Mouse (Mus musculus): ENCODE data around the gene Actr3. TPM values are rescaled to one million over a fixed set of nuclear protein-coding genes. Genes with fewer than 3 reads are reported as not detected.

The Actr3 gene
- 100 to 1,000 TPM; 296 to 311 TPM for total RNA-seq (2021)
- long read RNA-seq, experiment 1, transcript Actr3-202 (12 exons, 2,565 nt), result major isoform, 243 of 276 reads
- long read RNA-seq, experiment 1, transcript Actr3-201 (13 exons, 2,554 nt), result minor isoform, 12 of 276 reads
- long read RNA-seq, experiment 1, partial matches to known transcripts, result 4 of 276 reads
- long read RNA-seq, experiment 1, other reads (novel, unspliced or antisense), result 15 of 276 reads
- long read RNA-seq, experiment 2, transcript Actr3-202 (12 exons, 2,565 nt), result major isoform, 306 of 352 reads
- long read RNA-seq, experiment 2, transcript Actr3-201 (13 exons, 2,554 nt), result minor isoform, 22 of 352 reads
- long read RNA-seq, experiment 2, partial matches to known transcripts, result 8 of 352 reads
- long read RNA-seq, experiment 2, other reads (novel, unspliced or antisense), result 16 of 352 reads

DNA sequence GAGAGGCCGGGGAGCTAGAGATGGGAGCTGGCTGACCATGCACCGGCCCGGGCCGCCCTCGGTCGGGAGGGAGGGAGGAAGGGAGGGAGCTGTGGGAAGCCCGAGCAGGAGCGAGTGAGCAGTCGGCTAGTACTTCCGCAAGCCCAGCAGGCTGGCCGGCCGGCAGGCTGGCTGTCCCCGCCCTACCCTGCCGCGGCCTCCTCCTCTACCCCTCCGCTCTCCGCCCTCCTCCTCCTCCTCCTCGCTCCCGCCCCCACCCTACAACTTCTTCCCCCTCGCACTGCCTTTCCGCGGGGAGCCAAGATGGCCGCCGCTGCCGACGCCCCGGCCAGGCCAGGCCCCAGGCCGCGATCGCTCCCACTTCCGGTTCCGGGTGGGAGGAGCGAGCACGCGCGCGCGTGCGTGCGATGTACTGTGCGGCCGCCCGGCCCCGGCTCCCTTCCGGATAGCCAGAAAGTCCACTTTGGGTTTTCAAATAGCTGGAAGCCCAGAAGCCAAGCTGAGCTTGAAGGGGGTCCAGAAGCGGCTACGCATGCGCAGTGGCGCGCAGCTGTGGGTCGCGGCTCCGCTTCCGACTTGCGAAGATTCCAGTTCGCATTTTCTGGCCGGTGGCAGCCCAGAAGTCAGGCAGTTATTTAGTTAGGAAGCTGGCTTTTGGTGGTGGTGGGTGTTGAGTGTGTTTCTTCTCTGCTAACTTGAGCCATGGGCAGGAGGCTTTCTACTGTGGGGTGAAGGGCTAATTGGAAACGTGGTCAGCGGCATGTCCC, at the start of gene Actr3:
Gene Actr3, minus strand, starts transcription at position 359 of the 767 bp plus-strand sequence.
- DNase-seq (ENCODE audit: low spot score in 2 of 2), result peak; percentile 100

DNA sequence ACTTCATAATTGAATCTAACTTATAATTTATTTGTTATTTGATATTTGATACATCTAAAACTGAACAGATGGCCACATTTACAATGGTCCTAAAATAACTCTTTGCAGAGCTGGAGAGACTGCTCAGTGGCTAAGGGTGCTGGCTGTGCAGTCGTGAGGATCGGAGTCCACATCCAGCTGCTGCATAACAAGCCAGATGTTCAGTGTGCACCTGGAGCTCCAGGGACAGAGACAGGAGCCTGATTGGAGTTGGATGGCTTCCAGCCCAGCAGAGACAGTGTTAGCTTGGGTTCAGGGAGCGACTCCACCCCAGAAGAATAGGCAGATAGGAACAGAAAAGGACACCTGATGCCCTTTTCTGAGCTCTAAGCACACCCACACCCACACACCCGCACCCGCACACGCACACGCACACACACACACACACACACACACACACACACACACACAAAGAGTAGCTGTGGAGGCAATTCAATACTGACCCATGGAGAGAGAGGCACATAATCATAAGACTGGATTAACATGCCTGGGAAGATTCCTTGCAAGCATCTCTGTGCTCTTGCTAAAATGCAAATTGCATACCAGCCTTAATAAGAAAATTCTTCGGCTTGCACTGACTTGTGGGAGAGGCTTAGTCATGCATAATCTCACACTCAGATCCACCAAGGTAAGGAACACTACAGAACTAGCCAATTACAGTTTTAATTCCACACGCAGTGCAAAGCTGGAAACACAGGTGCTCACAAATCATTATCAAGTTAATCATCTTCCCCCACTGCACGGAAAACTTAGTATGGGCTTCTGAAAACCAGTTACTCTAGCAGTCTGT, 47.1 kb upstream of the Actr3 start:
- peak; percentile 24 to 33 for DNase-seq (ENCODE audit: low spot score in 2 of 2)

DNA sequence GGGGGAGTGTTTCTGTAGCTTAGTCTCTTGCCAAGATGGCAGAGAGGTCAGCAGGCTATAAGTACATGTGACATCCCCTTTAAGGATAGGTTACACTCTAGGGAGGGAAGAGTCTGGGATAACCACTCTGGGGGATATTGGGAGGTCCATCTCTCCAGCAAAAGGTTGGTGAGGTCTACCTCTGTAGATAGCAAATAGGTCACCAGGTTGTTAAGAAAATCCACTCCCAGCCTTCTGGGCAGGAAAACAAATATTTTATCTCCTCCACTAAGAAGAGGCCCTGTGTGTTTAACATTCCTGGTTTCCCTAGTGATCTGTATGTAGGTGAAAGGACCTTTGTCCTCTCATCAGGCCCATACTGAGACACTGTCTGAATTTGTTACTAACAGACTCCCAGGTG, 46.3 kb upstream of the Actr3 start:
- DNase-seq (ENCODE audit: low spot score in 2 of 2), result no peak

DNA sequence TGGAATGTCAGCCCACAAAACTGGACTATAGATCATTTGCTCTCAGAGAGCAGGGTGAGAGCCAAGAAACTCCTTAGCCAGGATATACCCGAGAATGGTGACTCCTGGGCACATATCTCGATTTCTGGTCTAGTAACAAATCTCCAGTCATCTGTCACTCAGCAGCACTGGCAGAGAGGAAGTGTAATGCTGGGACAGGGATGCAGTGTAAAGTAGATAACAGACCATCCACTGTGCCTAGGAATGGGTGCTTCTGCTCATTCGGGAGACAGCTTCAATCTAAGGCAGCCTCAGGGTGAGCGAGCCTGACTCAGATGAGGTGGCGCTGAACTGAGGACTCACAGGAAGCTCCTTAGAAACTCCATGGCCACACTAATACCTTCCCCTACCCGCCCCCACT, 43.1 kb upstream of the Actr3 start:
- no peak for DNase-seq (ENCODE audit: low spot score in 2 of 2)

DNA sequence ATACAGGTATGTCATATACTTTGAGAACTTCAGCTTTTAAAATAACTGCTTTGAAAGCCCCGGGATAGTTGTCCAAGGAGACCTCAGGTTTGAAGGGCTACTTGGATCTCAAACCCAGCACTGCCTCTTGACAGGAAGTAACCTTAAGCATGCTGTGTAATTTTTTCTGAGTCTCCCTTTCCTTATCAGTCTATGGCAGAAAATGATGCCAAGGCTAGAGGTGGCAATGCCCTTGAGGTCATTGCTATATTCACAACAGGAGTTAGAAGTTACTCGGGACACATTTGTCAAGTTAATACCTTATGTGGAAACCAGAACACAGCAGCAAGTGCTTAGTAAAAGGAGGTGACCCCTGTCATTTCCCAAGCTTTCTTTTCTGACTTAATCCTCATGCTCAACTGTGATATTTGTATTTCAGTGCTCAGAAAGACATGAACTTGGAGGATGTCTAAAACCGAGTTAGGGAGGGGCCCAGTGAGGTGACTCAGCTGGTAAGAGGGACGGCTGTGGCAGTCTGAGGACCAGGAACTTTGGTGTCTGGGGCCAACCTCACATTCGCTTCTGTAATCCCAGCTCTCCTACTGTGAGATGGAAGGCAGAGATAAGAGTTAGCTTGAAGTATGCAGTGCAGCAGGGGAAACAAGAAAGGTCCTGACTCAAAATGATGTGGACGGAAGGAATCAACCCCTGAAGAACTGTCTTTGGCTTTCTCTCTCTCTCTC, 40.6 kb upstream of the Actr3 start:
- no peak for DNase-seq (ENCODE audit: low spot score in 2 of 2)

DNA sequence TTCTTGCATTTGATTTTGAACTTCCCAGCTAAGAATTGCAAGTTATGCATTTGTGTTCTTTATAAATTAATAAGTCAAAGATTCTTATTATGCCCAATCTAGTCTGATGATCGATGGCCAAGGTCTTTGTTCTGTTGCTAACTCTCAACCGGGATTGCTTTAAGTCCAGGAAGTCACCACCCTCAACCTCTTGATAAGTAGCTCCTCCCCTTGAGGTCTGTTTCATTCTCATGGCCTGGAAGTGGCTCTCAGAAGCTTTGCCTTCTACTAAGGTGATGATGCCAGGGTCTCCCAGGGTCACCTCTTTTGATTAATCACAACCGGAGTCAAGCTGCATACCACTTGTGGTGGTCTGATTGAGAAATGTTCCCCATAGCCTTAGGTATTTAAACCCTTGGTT, 38.3 kb upstream of the Actr3 start:
- no peak for DNase-seq (ENCODE audit: low spot score in 2 of 2)

DNA sequence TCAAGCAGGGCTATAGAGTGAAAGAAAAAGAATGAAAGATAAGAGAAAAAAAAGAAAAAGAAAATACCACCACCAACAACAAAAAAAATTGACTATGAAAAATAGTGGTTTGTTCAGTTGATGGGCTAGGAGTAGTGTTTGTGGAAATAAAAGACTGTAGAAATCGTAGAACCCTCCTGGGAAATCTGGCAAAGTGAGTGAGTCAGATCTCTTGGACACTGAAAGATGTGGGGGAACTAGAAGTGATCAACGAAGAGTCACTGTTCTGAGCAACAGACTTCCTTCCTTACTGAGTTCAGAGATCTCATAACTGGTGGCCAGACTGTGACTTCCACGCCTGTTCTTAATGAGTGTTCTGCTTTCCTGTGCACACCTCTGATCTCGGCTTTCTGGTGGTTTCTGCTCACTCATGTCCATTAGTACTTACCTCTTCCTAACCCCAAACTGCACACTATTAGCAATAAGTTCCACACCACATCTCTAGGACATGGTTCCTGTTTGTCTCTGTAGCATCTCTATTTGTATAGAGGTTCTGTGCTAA, 37.7 kb upstream of the Actr3 start:
- DNase-seq (ENCODE audit: low spot score in 2 of 2), result no peak

DNA sequence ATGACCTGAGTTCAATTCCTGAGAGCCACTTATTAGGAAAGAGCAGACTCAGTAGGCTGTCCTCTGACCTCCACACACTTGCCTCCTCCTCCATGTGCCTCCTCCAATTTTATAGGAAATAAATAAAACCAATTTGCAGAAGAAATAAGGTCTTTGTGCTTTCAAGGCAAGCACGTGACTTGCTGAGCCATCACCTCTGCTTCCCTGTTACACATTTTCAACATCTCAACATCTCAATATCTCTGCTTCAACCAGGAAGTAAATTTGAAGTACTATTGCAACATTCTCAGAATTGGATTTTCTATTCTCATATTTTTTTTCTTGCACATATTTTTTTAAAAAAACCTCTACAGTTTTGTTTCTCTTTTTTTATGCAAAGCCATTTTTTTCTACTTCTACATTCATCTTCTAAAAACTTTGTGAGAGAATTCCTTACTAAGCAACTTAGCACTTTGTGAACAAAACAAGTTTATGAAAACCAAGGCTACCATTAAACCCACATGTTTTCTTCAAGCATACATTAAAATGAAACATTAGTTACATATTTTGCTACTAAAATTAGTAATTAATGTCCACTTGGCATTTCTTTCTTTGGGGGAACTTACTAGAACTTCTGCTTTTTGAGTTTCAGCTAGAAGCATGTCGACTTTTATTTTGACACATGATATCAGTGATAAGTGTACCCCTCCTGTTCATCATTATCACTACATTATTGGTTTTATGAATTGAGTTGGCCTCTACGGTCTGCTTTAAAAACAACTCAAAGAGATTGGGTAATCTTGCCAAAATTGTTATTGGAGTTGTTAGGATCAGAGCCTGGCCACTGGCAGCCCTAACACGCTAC, 35.5 kb upstream of the Actr3 start:
- DNase-seq (ENCODE audit: low spot score in 2 of 2), result no peak

DNA sequence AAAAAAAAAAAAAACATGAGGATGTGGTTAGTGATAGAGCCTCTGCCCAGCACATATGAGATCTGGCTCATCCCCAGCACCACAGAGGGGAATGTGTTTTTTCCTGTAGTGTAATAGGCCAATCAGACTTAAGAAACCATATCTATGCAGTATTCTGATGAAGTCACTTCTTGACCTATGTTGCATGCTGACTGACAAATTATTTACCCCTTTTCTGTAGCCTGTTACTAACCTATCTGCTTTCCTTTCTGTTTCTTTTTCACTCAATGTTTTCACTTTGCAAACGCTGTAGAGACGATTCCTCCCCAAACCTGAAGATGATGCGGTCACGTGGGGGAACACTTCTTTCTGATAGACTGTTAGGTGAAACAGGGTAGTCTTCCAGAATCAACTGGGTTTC, 32.4 kb upstream of the Actr3 start:
- no peak for DNase-seq (ENCODE audit: low spot score in 2 of 2)

DNA sequence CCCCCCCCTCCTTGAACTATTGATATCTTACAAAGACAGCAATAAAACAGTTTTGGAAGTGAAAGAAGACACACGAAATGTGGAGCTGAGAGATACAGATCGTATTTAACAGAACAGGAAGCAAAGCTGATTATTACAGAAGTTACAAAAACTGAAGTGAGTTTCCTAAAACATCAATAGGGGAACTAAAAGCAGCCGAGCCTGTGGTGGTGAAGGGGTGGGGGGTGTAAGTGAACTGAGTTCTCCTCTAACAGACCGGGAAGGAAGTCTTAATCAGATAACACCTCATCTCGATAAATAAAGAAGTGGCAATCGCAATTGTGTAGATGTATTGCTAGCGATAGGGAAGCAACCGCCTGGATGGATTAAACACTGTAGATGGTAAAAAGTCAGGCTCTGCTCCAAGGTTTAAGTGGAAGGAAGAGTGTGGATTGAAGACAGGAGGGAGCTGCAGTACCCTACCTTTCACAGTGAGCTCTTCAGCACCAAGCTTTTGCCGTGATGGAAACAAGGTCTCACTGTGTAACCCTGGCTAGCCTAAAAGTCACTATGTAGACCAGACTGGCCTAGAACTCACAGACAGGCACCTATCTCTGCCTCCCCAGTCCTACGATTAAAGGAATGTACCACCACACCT, 31.2 kb upstream of the Actr3 start:
- no peak for DNase-seq (ENCODE audit: low spot score in 2 of 2)

DNA sequence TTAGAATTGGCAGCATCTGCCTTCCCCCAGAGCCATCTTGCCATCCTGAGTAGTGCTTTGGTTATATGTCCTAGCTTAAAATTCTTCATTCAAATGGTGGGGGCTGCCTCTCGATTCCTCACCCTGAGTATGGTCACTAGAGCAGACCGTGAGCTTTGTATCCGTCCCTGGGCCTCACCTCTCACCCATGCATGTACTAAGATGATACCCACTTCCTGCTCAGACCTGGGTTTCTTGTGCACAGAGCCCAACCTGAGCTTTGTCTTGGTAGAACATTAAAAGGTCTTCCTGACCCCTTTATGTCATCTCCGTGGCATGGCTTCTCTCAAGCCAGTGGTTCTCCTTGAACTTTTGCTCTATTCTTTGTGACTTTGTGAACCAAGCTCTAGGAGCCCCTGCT, 28.5 kb upstream of the Actr3 start:
- DNase-seq (ENCODE audit: low spot score in 2 of 2), result no peak

DNA sequence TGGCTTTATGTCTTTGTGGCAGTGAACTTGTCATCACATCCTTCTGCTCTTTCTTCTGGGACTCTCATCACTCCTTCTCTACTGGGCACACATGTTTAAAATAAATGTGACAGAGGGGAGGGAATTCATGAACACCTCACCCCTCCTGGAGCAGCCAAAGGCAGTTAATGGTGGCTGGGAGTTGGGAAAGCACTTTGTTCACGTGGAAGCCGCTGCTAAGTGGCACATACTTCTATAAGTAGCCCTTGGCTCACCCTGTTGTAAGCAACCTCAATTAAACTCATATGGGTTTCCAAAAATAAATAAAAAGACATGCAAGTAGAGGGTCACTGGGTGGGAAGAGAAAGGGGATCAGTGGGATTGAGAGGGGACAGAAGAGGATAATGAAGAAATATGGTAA, 27.8 kb upstream of the Actr3 start:
- no peak for DNase-seq (ENCODE audit: low spot score in 2 of 2)

DNA sequence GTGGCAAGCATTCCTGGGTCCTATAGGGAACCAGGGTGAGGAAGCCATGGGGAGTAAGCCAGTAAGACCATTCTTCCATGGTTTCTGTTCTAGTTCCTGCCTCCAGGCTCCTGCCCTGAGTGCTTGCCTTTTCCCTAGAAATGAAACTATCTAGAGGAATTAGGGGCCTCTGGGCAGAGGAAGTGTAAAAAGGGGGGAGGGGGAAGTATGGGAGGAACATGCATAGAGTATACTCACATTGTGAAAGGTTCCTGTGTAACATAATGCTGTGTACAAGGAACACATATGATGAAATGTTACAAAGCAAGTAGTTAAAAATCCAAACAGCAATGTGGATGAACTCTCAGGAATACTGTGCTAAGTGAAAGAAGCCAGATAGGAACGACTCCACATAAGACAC, 27.4 kb upstream of the Actr3 start:
- no peak for DNase-seq (ENCODE audit: low spot score in 2 of 2)

DNA sequence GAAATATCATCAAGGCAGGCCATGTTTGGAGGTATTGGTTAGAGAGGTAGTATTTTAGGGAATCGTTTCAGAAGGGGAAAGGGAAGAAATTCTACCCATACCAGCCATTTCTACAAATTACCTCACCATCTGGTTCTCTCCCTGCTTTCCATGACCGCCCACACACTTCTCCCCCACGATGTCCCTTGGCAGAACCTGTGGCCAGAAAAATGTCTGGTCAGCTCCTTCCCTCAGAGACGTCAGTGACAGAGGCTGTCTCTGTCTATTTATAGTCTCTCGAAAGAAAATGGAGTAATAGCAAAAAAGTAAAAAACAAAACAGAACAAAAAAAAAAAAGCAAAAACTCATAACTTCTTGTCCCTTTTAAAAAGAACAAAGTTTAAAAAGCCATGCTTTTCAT, 23.0 kb upstream of the Actr3 start:
- DNase-seq (ENCODE audit: low spot score in 2 of 2), result no peak

DNA sequence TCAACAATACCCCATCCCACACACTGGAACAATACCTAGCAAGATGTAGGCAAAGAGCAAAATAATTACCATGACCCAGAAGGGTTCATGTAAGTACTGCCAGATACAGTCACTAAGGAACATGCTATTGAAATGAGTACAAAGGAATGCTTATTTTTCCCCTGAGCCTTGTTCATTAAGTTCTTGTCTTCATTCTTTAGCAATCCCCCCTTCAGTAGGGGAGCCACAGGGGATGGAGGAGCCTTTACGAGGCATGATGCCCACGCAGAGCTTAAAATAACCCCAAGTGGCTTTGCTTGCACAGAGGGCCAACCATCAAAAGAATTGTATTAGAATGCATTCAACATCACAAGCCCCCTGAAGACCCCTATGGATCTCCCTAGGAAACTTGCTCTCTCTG, 19.6 kb upstream of the Actr3 start:
- no peak for DNase-seq (ENCODE audit: low spot score in 2 of 2)

DNA sequence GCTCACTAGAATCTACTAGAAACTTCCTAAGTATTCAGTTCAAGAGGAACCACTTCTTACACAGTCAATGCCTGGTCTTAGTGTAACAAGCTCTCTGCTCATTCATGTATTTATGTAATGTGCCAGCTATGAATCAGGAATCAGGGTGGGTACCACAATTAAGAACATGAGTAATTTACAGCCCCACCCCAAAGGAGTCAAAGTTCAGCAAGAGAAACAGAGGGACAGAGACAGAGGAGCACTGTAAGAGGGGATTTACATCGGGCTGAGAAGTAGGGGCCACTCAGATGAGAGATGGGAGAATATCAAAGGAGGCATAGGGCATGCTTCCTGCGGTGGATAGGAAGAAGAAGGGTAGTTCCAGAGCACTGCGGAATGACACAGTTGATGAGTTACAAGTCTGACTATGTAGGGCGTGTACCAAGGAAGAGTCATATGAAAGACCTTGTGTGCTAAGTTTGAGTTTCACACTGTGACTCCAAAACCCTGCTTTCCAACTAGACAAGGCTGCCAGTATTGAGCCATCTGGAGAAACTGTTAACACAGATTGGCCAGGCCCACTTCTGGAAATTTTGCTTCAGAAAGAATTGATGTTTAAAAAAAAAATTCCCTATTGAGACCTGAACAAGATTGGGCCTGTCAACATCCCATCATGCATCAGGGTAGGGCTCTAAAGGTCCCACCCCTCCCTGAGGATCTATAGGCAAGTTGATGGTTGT, 14.9 kb upstream of the Actr3 start:
- peak in 1 of 2 experiments; percentile 40 for DNase-seq (ENCODE audit: low spot score in 2 of 2)

DNA sequence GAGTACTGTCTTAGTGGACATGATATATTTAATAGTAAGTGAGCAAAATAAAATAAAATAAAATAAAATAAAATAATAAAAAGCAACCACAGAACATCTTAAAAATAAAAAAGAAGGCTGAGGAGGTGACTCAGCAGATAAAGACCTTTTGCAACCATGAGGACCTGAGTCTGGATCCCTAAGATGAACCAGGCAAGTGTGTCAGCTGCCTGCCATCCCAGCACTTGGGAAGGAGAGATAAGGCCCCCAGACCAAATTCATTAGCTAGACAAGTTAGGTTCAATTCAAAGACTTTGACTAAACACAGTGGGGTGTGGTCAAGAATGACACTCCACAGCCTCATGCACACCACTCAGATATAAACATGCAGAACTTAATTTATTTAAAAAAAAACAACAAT, 12.4 kb upstream of the Actr3 start:
- DNase-seq (ENCODE audit: low spot score in 2 of 2), result no peak

DNA sequence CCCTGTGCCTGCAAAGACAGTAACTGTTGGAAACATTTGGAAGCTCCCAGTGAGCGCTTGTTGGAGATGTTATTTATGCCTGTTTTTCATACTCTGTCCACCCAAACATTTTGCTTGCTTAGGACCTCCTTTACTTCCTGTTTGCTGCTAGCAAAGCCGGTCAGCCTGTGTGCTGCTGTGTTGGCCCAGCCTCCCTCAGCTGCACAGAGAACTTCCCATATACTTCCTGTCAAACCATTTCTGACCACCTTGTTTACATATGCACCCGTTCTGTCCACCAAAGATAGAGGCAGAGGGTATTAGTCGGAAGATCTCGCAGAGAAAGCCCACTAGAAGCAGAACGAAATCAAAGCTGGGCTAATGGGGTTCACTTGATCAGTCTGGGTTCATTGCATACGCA, 6.2 kb upstream of the Actr3 start:
- no peak for DNase-seq (ENCODE audit: low spot score in 2 of 2)

DNA sequence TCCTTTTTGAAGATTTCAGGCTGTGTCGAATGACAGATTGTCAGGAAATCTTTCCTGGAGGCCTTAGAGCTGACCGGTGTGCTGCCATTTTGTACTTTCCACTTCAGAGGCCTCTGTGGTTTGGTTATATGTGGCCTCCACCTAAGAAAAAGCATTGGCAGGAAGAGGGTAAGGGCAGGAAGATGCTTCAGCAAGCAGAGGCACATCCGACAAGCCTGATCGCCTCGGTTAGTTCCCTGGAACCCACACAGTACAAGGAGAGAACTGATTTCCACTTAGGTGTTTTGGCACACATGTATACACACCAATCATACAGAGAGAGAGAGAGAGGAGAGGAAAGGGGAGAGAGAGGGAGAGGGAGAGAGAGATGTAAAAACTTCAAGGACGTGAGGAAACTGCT, 5.7 kb upstream of the Actr3 start:
- DNase-seq (ENCODE audit: low spot score in 2 of 2), result no peak
